Mouse (Mus musculus): ENCODE data around the gene Coq5. TPM values are rescaled to one million over a fixed set of nuclear protein-coding genes. Genes with fewer than 3 reads are reported as not detected.

Gene Coq5
- polyA plus RNA-seq, 1 experiment from 2014 or later, result 55.1 TPM

DNA sequence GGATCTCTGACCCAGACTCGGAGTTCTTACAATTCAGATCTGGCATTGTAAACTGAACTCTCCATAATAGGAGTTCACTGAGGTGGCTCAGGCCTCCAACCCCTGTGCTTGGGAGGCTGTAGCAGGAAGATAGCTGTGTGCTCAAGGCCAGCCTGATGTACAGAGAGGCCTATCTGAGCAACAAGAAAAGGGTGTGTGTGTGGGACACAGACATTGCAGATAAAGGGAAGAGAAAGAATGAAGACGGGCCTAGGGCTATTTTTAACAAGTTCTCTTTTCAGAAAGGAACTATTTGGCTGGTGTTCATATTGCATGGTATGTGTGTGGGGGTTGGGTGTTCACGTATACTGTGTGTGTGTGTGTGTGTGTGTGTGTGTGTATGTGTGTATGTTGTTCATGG, 54.2 kb downstream of the Coq5 start:
- no peak overlapping the region for H3K4me3 ChIP-seq (ENCODE audit: low read depth, low read length)
- ATAC-seq (no peak), DNase-seq (ENCODE audit: low spot score) (no peak)
- no peaks in the 10 kb centered on the region for H3K9me3 ChIP-seq (replicated peaks; ENCODE audit: control insufficient read depth, low read length)
- peaks cover 8% of the 10 kb centered on the region for H3K4me1 ChIP-seq (ENCODE audit: control insufficient read depth, insufficient read depth, low read length)
- peaks cover 67% of the 10 kb centered on the region for H3K36me3 ChIP-seq (ENCODE audit: control insufficient read depth, insufficient read depth, low read length)
- no peak overlapping the region for H3K4me2 ChIP-seq (ENCODE audit: low read length)
- H3K9ac ChIP-seq (ENCODE audit: low read length), result no peak overlapping the region
- H3K27me3 ChIP-seq (replicated peaks; ENCODE audit: control insufficient read depth, insufficient read depth, low read length), result no peaks in the 10 kb centered on the region
- WGBS, result 77% methylated on average over 3 of the region's 3 CpGs
- H3K27ac ChIP-seq (ENCODE audit: low read depth, low read length), result no peak overlapping the region

- H3K27ac ChIP-seq (ENCODE audit: low read depth, low read length), result no peak overlapping the region
- peaks cover 8% of the 10 kb centered on the region for H3K4me1 ChIP-seq (ENCODE audit: control insufficient read depth, insufficient read depth, low read length)
- peaks cover 41% of the 10 kb centered on the region for H3K36me3 ChIP-seq (ENCODE audit: control insufficient read depth, insufficient read depth, low read length)
- H3K27me3 ChIP-seq (replicated peaks; ENCODE audit: control insufficient read depth, insufficient read depth, low read length), result no peaks in the 10 kb centered on the region
- peak overlapping the region; percentile 52 for H3K4me2 ChIP-seq (ENCODE audit: low read length)
- ATAC-seq (no peak), DNase-seq (ENCODE audit: low spot score) (no peak)
- H3K9me3 ChIP-seq (replicated peaks; ENCODE audit: control insufficient read depth, low read length), result no peaks in the 10 kb centered on the region
- peak overlapping the region; percentile 88; the same call in 1 of the 2 replicates for H3K9ac ChIP-seq (ENCODE audit: low read length)
- WGBS, result 32% methylated on average over 7 of the region's 7 CpGs
- peak overlapping the region; percentile 82 for H3K4me3 ChIP-seq (ENCODE audit: low read depth, low read length)
These were observed 60.5 kb downstream of the Coq5 start for GRCm38 (mm10) chr5:115340007-115340406.

DNA sequence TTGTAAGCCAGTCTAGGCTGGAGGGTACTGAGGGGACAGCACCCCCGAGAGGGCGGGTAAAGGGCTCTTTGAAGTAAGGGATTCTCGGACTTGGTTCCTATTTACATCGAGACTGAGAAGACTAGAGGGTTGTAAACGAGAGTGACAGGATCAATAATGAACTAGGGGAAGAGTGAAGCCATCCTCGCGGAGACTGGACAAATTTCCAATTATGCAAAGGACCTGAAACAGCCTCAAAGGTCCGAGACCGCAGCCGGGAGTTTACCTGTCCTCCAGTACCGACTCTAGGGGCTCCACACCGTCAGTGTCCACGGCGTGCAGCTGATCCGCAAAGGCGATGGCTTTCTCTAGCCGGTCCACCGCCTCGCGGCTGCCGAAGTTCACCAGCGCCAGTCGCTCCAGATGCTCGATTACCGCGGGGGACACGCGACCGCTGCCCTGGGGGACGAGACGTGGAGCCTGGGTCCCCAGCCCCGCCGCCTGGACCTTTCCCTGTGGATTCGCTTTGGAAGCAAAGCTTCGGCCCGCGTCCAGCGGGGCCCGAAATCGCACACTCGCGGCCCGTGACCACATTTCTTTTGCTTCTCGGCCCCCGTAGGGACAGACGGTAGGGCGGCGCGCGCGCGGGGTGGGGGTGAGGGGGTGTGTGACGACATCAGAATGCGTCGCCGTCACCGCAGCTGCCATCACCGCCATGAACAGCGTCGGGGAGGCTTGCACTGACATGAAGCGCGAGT, 61.3 kb downstream of the Coq5 start, which contains the start of the genes Gatc and Triap1:
TSS of gene Gatc (minus strand) at position 602 of the 737 bp plus-strand sequence.
TSS of gene Triap1 (plus strand) at position 649 of the 737 bp plus-strand sequence.
- Histone ChIP-seq H3K27me3 (replicated peaks; ENCODE audit: control insufficient read depth, insufficient read depth, low read length) (no peaks in the 10 kb centered on the region), H3K9me3 (replicated peaks; ENCODE audit: control insufficient read depth, low read length) (no peaks in the 10 kb centered on the region), H3K4me1 (ENCODE audit: control insufficient read depth, insufficient read depth, low read length) (peaks cover 8% of the 10 kb centered on the region), H3K36me3 (ENCODE audit: control insufficient read depth, insufficient read depth, low read length) (peaks cover 41% of the 10 kb centered on the region), H3K9ac (ENCODE audit: low read length) (peak within 1 kb of the TSS; percentile 88), H3K4me3 (ENCODE audit: low read depth, low read length) (peak within 1 kb of the TSS; percentile 82), H3K4me2 (ENCODE audit: low read length) (peak within 1 kb of the TSS; percentile 52), H3K27ac (ENCODE audit: low read depth, low read length) (peak within 1 kb of the TSS; percentile 65)
- peak; percentile 92 for DNase-seq (ENCODE audit: low spot score)
- under 1% methylated on average over 62 of the region's 62 CpGs for WGBS
- peak; percentile 94 for ATAC-seq

- peak; percentile 14; the same call in 1 of the 2 replicates for ATAC-seq
- Histone ChIP-seq H3K9me3 (replicated peaks; ENCODE audit: control insufficient read depth, low read length) (no peaks in the 10 kb centered on the region), H3K27me3 (replicated peaks; ENCODE audit: control insufficient read depth, insufficient read depth, low read length) (no peaks in the 10 kb centered on the region), H3K4me1 (ENCODE audit: control insufficient read depth, insufficient read depth, low read length) (peaks cover 8% of the 10 kb centered on the region), H3K36me3 (ENCODE audit: control insufficient read depth, insufficient read depth, low read length) (peaks cover 42% of the 10 kb centered on the region), H3K4me3 (ENCODE audit: low read depth, low read length) (peak overlapping the region; percentile 82), H3K27ac (ENCODE audit: low read depth, low read length) (peak overlapping the region; percentile 65), H3K9ac (ENCODE audit: low read length) (peak overlapping the region; percentile 88), H3K4me2 (ENCODE audit: low read length) (peak overlapping the region; percentile 52)
- DNase-seq (ENCODE audit: low spot score), result no peak
- WGBS, result 11% methylated on average over 36 of the region's 36 CpGs
These were observed 62.1 kb downstream of the Coq5 start for GRCm38 (mm10) chr5:115341314-115342165.

Other genes starting within 250 kb of the Coq5 start
- gene Gm10401, start 181.4 kb upstream of the Coq5 start, polyA plus RNA-seq (2014; fragmentation: Nextera tagmentation; extraction: Ambion mirVana), result 39.4 and 50.4 TPM in 2 replicates
- 17.7 and 18.8 TPM in 2 replicates for gene Acads, start 160.3 kb upstream of the Coq5 start, polyA plus RNA-seq (2014; fragmentation: Nextera tagmentation; extraction: Ambion mirVana)
- 35.4 and 37.8 TPM in 2 replicates for gene Unc119b, start 144.7 kb upstream of the Coq5 start, polyA plus RNA-seq (2014; fragmentation: Nextera tagmentation; extraction: Ambion mirVana)
- 11.4 and 12.5 TPM in 2 replicates for gene Mlec, start 121.5 kb upstream of the Coq5 start, polyA plus RNA-seq (2014; fragmentation: Nextera tagmentation; extraction: Ambion mirVana)
- gene Cabp1, start 85.3 kb upstream of the Coq5 start, polyA plus RNA-seq (2014; fragmentation: Nextera tagmentation; extraction: Ambion mirVana), result 7.1 and 10.1 TPM in 2 replicates
- gene Pop5, start 43.8 kb upstream of the Coq5 start, polyA plus RNA-seq (2014; fragmentation: Nextera tagmentation; extraction: Ambion mirVana), result 101 and 105 TPM in 2 replicates
- gene Rnf10, start 6.8 kb upstream of the Coq5 start, polyA plus RNA-seq (2014; fragmentation: Nextera tagmentation; extraction: Ambion mirVana), result 64.3 and 75.2 TPM in 2 replicates
- gene Dynll1, start 21.3 kb downstream of the Coq5 start, polyA plus RNA-seq (2014; fragmentation: Nextera tagmentation; extraction: Ambion mirVana), result 1,615 and 1,740 TPM in 2 replicates
- gene Srsf9, start 47.5 kb downstream of the Coq5 start, polyA plus RNA-seq (2014; fragmentation: Nextera tagmentation; extraction: Ambion mirVana), result 165 and 169 TPM in 2 replicates
- gene Gatc, start 61.5 kb downstream of the Coq5 start, polyA plus RNA-seq (2014; fragmentation: Nextera tagmentation; extraction: Ambion mirVana), result 30.1 and 32.9 TPM in 2 replicates
- 56.4 and 57.6 TPM in 2 replicates for gene Triap1, start 61.6 kb downstream of the Coq5 start, polyA plus RNA-seq (2014; fragmentation: Nextera tagmentation; extraction: Ambion mirVana)
- gene Cox6a1, start 69.3 kb downstream of the Coq5 start, polyA plus RNA-seq (2014; fragmentation: Nextera tagmentation; extraction: Ambion mirVana), result 1,083 and 1,200 TPM in 2 replicates
- gene Msi1, start 149.9 kb downstream of the Coq5 start, polyA plus RNA-seq (2014; fragmentation: Nextera tagmentation; extraction: Ambion mirVana), result 63.3 and 69.4 TPM in 2 replicates
- gene Pla2g1b, start 186.6 kb downstream of the Coq5 start, polyA plus RNA-seq (2014; fragmentation: Nextera tagmentation; extraction: Ambion mirVana), result not detected in 2 replicates
- 19.5 and 24.3 TPM in 2 replicates for gene Sirt4, start 205.1 kb downstream of the Coq5 start, polyA plus RNA-seq (2014; fragmentation: Nextera tagmentation; extraction: Ambion mirVana)
- gene Pxn, start 227.0 kb downstream of the Coq5 start, polyA plus RNA-seq (2014; fragmentation: Nextera tagmentation; extraction: Ambion mirVana), result 7.5 and 9.8 TPM in 2 replicates

Data from forebrain, embryonic 14.5 days (tissue).